16 mouse cellular contexts compared by ENCODE assay signal in genomic region chr3:153867149-153868136, GRCm38 (mm10). TPM values are rescaled to one million over a fixed set of nuclear protein-coding genes. Genes with fewer than 3 reads are reported as not detected.
DNase-seq lines count a peak whose midpoint lies in the region; ATAC-seq and TF ChIP-seq lines count a peak whose summit lies in the region.
"Had no signal": no experiment of that assay in that cellular context is flagged by ENCODE, and none has a peak within 500 bp of the region (broad histone marks: within the 10 kb centered on the region; RNA-seq: fewer than 3 reads in every experiment).

No protein-coding gene starts in this region.

- no peak overlapping the region for H3K4me2 ChIP-seq in hindbrain, embryonic 14.5 days (replicated peaks)
- H3K4me2 ChIP-seq in hindbrain, embryonic 11.5 days (replicated peaks; ENCODE audit: low read depth, low read length), result no peak overlapping the region
- H3K4me2 ChIP-seq in neural tube, embryonic 13.5 days, result no peak overlapping the region
- H3K4me2 ChIP-seq: embryonic facial prominence, embryonic 13.5 days; limb, embryonic 15.5 days had no signal

- no peaks in the 10 kb centered on the region for H3K4me1 ChIP-seq in cerebellum, adult 2 months (ENCODE audit: control insufficient read depth, insufficient read depth, low read length)
- H3K4me1 ChIP-seq in hindbrain, embryonic 14.5 days (replicated peaks; ENCODE audit: control insufficient read depth, insufficient read depth, low read length), result no peaks in the 10 kb centered on the region
- H3K4me1 ChIP-seq in hindbrain, embryonic 11.5 days (replicated peaks; ENCODE audit: control insufficient read depth, insufficient read depth, low read length), result no peaks in the 10 kb centered on the region
- no peaks in the 10 kb centered on the region for H3K4me1 ChIP-seq in neural tube, embryonic 13.5 days (replicated peaks)
- H3K4me1 ChIP-seq: embryonic facial prominence, embryonic 13.5 days; heart, embryonic 10.5 days; limb, embryonic 15.5 days had no signal

- H3K27ac ChIP-seq in cerebellum, adult 2 months (ENCODE audit: insufficient read depth, low read length), result no peak overlapping the region
- peak overlapping the region; percentile 40; the same call in 1 of the 2 replicates for H3K27ac ChIP-seq in hindbrain, embryonic 14.5 days
- no peak overlapping the region for H3K27ac ChIP-seq in hindbrain, embryonic 11.5 days (ENCODE audit: low read depth, low read length)
- peak overlapping the region; percentile 33 for H3K27ac ChIP-seq in neural tube, embryonic 13.5 days (replicated peaks)
- H3K27ac ChIP-seq: embryonic facial prominence, embryonic 13.5 days; heart, embryonic 10.5 days; limb, embryonic 15.5 days had no signal

- H3K4me3 ChIP-seq in cerebellum, adult 2 months (replicated peaks; ENCODE audit: insufficient read depth, low read depth, low read length), result no peak overlapping the region
- no peak overlapping the region for H3K4me3 ChIP-seq in hindbrain, embryonic 14.5 days (replicated peaks; ENCODE audit: low read length)
- no peak overlapping the region for H3K4me3 ChIP-seq in hindbrain, embryonic 11.5 days (ENCODE audit: low read depth, low read length)
- no peak overlapping the region for H3K4me3 ChIP-seq in neural tube, embryonic 13.5 days
- H3K4me3 ChIP-seq: embryonic facial prominence, embryonic 13.5 days; heart, embryonic 10.5 days; limb, embryonic 15.5 days had no signal

- no peak overlapping the region for H3K9ac ChIP-seq in hindbrain, embryonic 14.5 days
- no peak overlapping the region for H3K9ac ChIP-seq in hindbrain, embryonic 11.5 days (ENCODE audit: low read depth, low read length)
- H3K9ac ChIP-seq in neural tube, embryonic 13.5 days, result no peak overlapping the region
- H3K9ac ChIP-seq: embryonic facial prominence, embryonic 13.5 days; limb, embryonic 15.5 days had no signal

- no peaks in the 10 kb centered on the region for H3K27me3 ChIP-seq in cerebellum, adult 2 months (ENCODE audit: control insufficient read depth, insufficient read depth, low read length)
- no peaks in the 10 kb centered on the region for H3K27me3 ChIP-seq in hindbrain, embryonic 14.5 days (ENCODE audit: control insufficient read depth, insufficient read depth, low read length)
- no peaks in the 10 kb centered on the region for H3K27me3 ChIP-seq in hindbrain, embryonic 11.5 days (ENCODE audit: control insufficient read depth, insufficient read depth, low read length)
- no peaks in the 10 kb centered on the region for H3K27me3 ChIP-seq in neural tube, embryonic 13.5 days
- H3K27me3 ChIP-seq: embryonic facial prominence, embryonic 13.5 days; limb, embryonic 15.5 days had no signal

- 66% methylated on average over 14 of the region's 14 CpGs for WGBS in cerebellum, adult 2 months
- 68% methylated on average over 14 of the region's 14 CpGs for WGBS in hindbrain, embryonic 14.5 days
- WGBS in hindbrain, embryonic 11.5 days, result 81% methylated on average over 14 of the region's 14 CpGs
- WGBS in neural tube, embryonic 13.5 days, result 71% methylated on average over 14 of the region's 14 CpGs

- TF ChIP-seq POLR2A in cerebellum, adult 2 months (IDR thresholded peaks at IDR 0.05; ENCODE audit: borderline replicate concordance, insufficient read depth, low read length), result no peak

- no peaks in the 10 kb centered on the region for H3K9me3 ChIP-seq in hindbrain, embryonic 14.5 days (ENCODE audit: control insufficient read depth, low read length)
- no peaks in the 10 kb centered on the region for H3K9me3 ChIP-seq in hindbrain, embryonic 11.5 days (ENCODE audit: control insufficient read depth, low read length)
- H3K9me3 ChIP-seq in neural tube, embryonic 13.5 days, result no peaks in the 10 kb centered on the region
- H3K9me3 ChIP-seq: embryonic facial prominence, embryonic 13.5 days; heart, embryonic 10.5 days; limb, embryonic 15.5 days had no signal

- TF ChIP-seq CTCF in cerebellum, adult 2 months (IDR thresholded peaks at IDR 0.05; ENCODE audit: borderline replicate concordance, insufficient read depth, low read depth, low read length), result peak; percentile 51; the same call in 1 of the 2 replicates

- DNase-seq in cerebellum, adult 2 months, result no peak
- no peak for DNase-seq in cerebellum, adult 11 months
- DNase-seq in hindbrain, embryonic 14.5 days (ENCODE audit: low spot score), result peak; percentile 47
- DNase-seq in hindbrain, embryonic 11.5 days (ENCODE audit: low spot score), result no peak
- DNase-seq in neural tube, embryonic 10.5 days (ENCODE audit: extremely low spot score, low spot score), result no peak
- DNase-seq in adrenal gland, adult (ENCODE audit: inconsistent age in 2 of 2, low spot score in 1 of 2), result no peak
- DNase-seq in left cerebral cortex, adult 11 months (ENCODE audit: low spot score), result no peak
- DNase-seq: kidney, postnatal 14 days; layer of hippocampus, postnatal 36 days; lung, postnatal 4 days; right cerebral cortex, adult 18-20 months had no signal

- peak; percentile 75; the same call in 1 of the 2 replicates for ATAC-seq in hindbrain, embryonic 14.5 days (ENCODE audit: low FRiP score)
- ATAC-seq in hindbrain, embryonic 11.5 days (ENCODE audit: low FRiP score), result no peak
- ATAC-seq in neural tube, embryonic 13.5 days (ENCODE audit: low read depth), result peak; percentile 81

- no peaks in the 10 kb centered on the region for H3K36me3 ChIP-seq in hindbrain, embryonic 14.5 days (replicated peaks; ENCODE audit: control insufficient read depth, insufficient read depth)
- no peaks in the 10 kb centered on the region for H3K36me3 ChIP-seq in hindbrain, embryonic 11.5 days (ENCODE audit: control insufficient read depth, insufficient read depth, low read length)
- no peaks in the 10 kb centered on the region for H3K36me3 ChIP-seq in neural tube, embryonic 13.5 days
- H3K36me3 ChIP-seq: embryonic facial prominence, embryonic 13.5 days; heart, embryonic 10.5 days; limb, embryonic 15.5 days had no signal

RNA-seq across cellular contexts. Expression of gene Asb17, which starts 23.4 kb away (rescaled TPM):
- not detected in 2 replicates for polyA plus RNA-seq in cerebellum, adult 2 months (2012; rRNA removed)
- polyA plus RNA-seq in hindbrain, embryonic 14.5 days (2014; fragmentation: Nextera tagmentation; extraction: Ambion mirVana), result 0.18 TPM in 1 of 2 replicates, not detected in the other
- 0.25 and 0.86 TPM in 2 replicates for polyA plus RNA-seq in hindbrain, embryonic 11.5 days (2014; fragmentation: Nextera tagmentation; extraction: Ambion mirVana)
- polyA plus RNA-seq in neural tube, embryonic 13.5 days (2015; fragmentation: Nextera tagmentation; extraction: Ambion mirVana), result 0.20 TPM in 1 of 2 replicates, not detected in the other
- polyA plus RNA-seq: thymus, postnatal 0 days had no signal

RNA-seq across cellular contexts. Expression of gene Msh4, which starts 38.5 kb away (rescaled TPM):
- 0.10 and 0.11 TPM in 2 replicates for polyA plus RNA-seq in cerebellum, adult 2 months (2012; rRNA removed)
- 0.32 TPM in 1 of 2 replicates, not detected in the other for polyA plus RNA-seq in hindbrain, embryonic 14.5 days (2014; fragmentation: Nextera tagmentation; extraction: Ambion mirVana)
- 0.05 and 0.08 TPM in 2 replicates for polyA plus RNA-seq in hindbrain, embryonic 11.5 days (2014; fragmentation: Nextera tagmentation; extraction: Ambion mirVana)
- polyA plus RNA-seq in neural tube, embryonic 13.5 days (2015; fragmentation: Nextera tagmentation; extraction: Ambion mirVana), result 0.06 TPM in 1 of 2 replicates, not detected in the other

RNA-seq across cellular contexts. Expression of gene Rabggtb, which starts 45.4 kb away (rescaled TPM):
- 89.2 and 95.7 TPM in 2 replicates for polyA plus RNA-seq in cerebellum, adult 2 months (2012; rRNA removed)
- 54.8 and 58.4 TPM in 2 replicates for polyA plus RNA-seq in hindbrain, embryonic 14.5 days (2014; fragmentation: Nextera tagmentation; extraction: Ambion mirVana)
- 41.8 and 43.6 TPM in 2 replicates for polyA plus RNA-seq in hindbrain, embryonic 11.5 days (2014; fragmentation: Nextera tagmentation; extraction: Ambion mirVana)
- 46.9 and 51.2 TPM in 2 replicates for polyA plus RNA-seq in neural tube, embryonic 13.5 days (2015; fragmentation: Nextera tagmentation; extraction: Ambion mirVana)

Comparison
In these comparisons a context has a peak if more than half of its experiments do, and no peak if none do; other contexts are left out.
1. H3K27ac ChIP-seq: peak in hindbrain, embryonic 14.5 days (single experiment) and neural tube, embryonic 13.5 days (single experiment); none in cerebellum, adult 2 months (single experiment) and hindbrain, embryonic 11.5 days (single experiment).